Mouse (Mus musculus) gastrocnemius, postnatal 25 days (tissue): Measurements from ENCODE around the gene Galnt17. TPM values are rescaled to one million over a fixed set of nuclear protein-coding genes. Genes with fewer than 3 reads are reported as not detected.

Experiments used
- DNase-seq: peaks from one replicate; pipeline ENCODE4 v3.0.0; 2022
- total RNA-seq, 2 experiments: library from RNA; stranded (reverse); gene quantifications; 1 replicate in 1 of 2; 2 replicates in 1 of 2; pipeline ENCODE4 v1.2.3; 2021

Gene Galnt17
- total RNA-seq, 2 experiments from 2014 or later, result 4.4 to 8.6 TPM

- DNase-seq, result no peak
Measured at GRCm38 (mm10) chr5:130927138-130927793, 381.0 kb downstream of the Galnt17 start.

GRCm38 (mm10) chr5:130925681-130926080 lies 382.6 kb downstream of the Galnt17 start:
- DNase-seq, result no peak

GRCm38 (mm10) chr5:130924245-130924827 lies 384.0 kb downstream of the Galnt17 start:
- no peak for DNase-seq

- no peak for DNase-seq
Measured at GRCm38 (mm10) chr5:130919969-130920368, 388.3 kb downstream of the Galnt17 start.

GRCm38 (mm10) chr5:130914606-130915005 lies 393.7 kb downstream of the Galnt17 start:
- no peak for DNase-seq

- no peak for DNase-seq
Measured at GRCm38 (mm10) chr5:130911551-130911950, 396.7 kb downstream of the Galnt17 start.

- no peak for DNase-seq
Measured at GRCm38 (mm10) chr5:130901736-130902135, 406.6 kb downstream of the Galnt17 start.

GRCm38 (mm10) chr5:130895991-130896390 lies 412.3 kb downstream of the Galnt17 start:
- no peak for DNase-seq

GRCm38 (mm10) chr5:130891735-130892134 lies 416.6 kb downstream of the Galnt17 start:
- no peak for DNase-seq

- DNase-seq, result no peak
Measured at GRCm38 (mm10) chr5:130880331-130880730, 428.0 kb downstream of the Galnt17 start.

GRCm38 (mm10) chr5:130875391-130875790 lies 432.9 kb downstream of the Galnt17 start:
- no peak for DNase-seq

- DNase-seq, result no peak
Measured at GRCm38 (mm10) chr5:130871086-130871485, 437.2 kb downstream of the Galnt17 start.

- DNase-seq, result no peak
Measured at GRCm38 (mm10) chr5:130869869-130870268, 438.4 kb downstream of the Galnt17 start.

- DNase-seq, result no peak
Measured at GRCm38 (mm10) chr5:130862302-130862701, 446.0 kb downstream of the Galnt17 start.

GRCm38 (mm10) chr5:130859736-130860135 lies 448.6 kb downstream of the Galnt17 start:
- no peak for DNase-seq

- no peak for DNase-seq
Measured at GRCm38 (mm10) chr5:130858706-130859105, 449.6 kb downstream of the Galnt17 start.

- DNase-seq, result no peak
Measured at GRCm38 (mm10) chr5:130858148-130858547, 450.1 kb downstream of the Galnt17 start.

GRCm38 (mm10) chr5:130854430-130854829 lies 453.9 kb downstream of the Galnt17 start:
- no peak for DNase-seq

GRCm38 (mm10) chr5:130853371-130853770 lies 454.9 kb downstream of the Galnt17 start:
- DNase-seq, result peak; percentile 63

- no peak for DNase-seq
Measured at GRCm38 (mm10) chr5:130852182-130852581, 456.1 kb downstream of the Galnt17 start.

GRCm38 (mm10) chr5:130849610-130850009 lies 458.7 kb downstream of the Galnt17 start:
- no peak for DNase-seq

GRCm38 (mm10) chr5:130848562-130848961 lies 459.7 kb downstream of the Galnt17 start:
- DNase-seq, result no peak

GRCm38 (mm10) chr5:130825797-130826196 lies 482.5 kb downstream of the Galnt17 start:
- no peak for DNase-seq
